Mouse (Mus musculus) testis, postnatal 10 days (tissue): Measurements from ENCODE around the gene Madcam1.

ENCODE experiments used
- DNase-seq: peaks from one replicate; pipeline ENCODE4 v3.0.0; 2021; ENCODE audit warnings: low spot score

Gene Madcam1

DNA sequence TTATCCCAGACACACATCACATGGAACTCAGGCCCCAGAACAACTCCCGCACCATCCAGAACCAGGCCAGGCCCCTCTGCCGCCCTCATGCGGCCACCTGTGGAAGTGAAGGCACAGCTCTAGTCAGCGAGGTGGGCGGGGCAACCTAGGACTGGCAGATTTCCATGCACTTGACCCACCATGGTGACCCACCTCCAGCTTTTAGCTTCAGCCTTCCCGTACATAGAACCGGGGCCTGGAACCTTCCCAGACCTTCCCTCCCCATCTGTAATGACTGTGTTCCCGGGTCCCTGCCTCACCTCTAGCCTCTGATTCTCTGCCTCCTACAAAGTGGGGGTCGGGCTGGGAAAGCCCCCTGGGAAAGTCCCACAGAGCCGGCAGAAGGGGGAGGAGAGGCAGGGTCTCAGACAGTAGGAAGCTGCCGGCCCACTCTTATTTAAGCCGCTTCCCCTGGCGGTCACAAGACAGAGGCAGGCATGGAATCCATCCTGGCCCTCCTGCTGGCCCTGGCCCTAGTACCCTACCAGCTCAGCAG is at the start of gene Madcam1:
Madcam1 (plus strand) TSS at position 429 of the 535 bp plus-strand sequence.
- DNase-seq = peak; percentile 89

DNA sequence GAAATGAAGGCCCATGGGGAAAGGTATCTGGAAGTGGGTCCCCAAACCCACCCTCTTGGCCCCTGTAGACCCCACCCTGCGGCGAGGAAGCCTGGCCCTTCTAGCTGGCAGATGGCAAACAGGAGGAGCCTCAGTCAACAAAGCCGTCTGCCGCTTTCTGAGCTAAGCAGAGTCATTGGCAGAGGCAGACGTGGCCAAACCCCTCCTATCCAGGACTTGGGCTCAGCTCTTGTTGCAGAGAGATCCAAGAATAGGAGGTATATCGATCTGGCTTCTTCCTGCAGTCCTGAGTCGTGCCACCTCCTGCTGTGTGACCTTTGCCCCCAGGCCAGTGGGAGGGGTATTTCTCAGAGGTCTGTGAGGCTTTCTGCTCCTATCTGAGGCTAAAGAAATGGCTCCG is 48.5 kb upstream of the Madcam1 start:
- no peak for DNase-seq

DNA sequence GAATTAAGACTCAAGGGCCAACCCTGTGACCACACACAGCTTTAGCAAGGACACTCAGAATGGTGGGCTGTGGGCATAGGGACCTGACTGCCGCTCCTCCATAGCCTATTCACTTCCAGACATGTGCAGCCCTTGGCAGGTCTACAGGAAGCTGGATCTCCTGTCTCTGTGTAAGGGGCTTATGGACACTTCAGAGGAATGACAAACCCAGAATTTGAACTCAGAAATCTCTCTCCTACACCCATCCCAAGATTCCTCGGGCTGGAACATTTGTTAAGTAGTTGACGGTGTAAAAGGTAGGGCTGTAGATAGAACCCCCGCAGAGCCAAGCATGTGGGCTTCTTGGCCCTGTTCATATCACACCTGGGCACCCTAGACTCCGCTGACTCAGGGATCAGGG is 48.0 kb upstream of the Madcam1 start:
- no peak for DNase-seq

DNA sequence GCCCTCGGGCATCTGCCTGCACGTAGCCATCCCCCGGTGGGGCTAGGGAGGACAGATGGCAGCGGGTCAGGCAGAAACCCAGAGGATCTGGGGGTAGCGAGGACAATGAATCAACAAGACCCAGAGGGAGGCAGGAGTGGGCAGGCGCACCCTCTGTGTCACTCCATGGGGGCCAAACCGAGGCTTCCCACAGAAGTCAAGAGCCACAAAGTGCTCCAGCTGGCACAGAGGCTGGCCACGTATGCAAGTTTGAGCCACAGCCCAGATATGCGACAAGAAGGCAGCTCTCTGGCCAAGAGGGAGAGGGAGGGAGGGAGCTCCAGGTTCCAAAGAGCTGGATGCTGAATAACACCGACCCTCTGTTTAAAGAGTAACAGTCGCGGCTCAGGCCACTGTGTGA is 40.4 kb upstream of the Madcam1 start:
- DNase-seq = no peak

DNA sequence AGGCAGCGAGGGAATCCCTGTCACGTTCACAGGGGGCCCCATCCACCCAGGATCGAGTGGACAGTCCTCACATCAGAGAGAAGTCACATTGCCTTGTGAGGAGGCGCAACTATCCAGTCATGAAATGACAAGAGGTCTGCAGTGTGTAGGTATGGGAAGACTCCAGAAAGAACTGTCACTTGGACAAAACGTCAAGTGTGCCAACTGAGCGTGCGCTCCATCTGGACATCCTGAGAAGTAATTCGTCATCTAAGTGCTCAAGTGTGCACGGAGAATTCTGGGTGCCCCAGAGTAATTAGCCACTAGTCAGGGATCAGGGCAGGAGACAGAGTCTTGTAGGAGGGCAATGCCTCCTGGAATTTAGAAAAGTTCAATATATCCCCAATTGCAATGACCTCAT is 39.0 kb upstream of the Madcam1 start:
- no peak for DNase-seq

DNA sequence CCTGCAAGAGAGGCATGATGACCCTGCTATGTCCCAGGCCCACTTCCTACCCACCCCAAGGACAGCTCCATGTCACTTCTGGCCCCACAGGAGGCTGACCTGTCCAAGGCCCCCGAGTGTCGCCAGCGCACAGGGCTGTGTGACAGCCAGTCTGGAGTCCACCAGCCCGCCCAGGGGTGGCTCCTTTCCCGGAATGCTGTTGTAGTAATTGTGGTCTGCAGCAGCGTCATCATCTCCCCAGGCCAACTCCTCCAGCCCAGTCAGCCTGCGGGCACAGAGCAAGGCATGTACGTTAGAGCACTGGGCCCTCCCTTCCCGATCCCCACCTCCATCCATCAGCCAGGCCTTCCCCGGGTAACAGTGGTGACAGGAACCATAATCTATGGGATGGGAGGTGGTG is 38.2 kb upstream of the Madcam1 start:
- DNase-seq = no peak

DNA sequence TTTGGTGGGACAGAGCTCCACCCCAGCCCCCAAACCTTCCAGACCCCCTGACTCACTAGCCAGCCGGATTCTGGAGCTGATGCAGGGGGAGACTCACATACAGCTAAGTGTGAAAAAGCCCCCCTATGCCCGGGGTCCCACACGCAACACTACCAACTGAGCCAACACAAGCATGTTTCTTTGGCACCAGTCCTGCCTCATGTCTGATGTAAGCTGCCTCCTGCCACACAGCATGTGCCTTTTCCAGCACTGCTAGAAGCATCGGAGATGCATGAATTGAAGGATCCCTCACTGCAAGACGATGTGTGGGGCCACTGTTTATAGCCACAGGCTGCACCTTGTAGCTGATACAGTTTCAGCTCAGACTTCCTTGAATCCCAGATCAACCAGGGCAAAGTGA is 36.0 kb upstream of the Madcam1 start:
- no peak for DNase-seq

DNA sequence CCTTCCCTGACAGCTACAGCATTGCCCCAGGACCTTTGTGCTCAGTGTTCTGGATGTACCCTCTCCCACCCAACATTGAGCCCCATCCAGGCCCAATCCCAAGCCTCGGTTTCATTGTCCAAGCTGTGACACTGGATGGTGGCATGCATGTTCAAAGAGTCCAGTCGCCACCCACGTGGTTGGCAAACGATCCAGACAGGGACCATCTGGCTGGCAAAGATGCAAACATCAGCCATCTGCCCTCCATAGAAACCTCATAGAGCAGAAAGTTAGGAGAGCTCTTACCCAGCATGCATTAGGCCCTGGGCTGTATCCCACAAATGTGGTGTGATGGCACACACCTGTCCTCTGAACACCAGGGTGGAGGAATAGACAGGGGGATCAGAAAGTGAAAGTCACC is 32.9 kb upstream of the Madcam1 start:
- DNase-seq = no peak

DNA sequence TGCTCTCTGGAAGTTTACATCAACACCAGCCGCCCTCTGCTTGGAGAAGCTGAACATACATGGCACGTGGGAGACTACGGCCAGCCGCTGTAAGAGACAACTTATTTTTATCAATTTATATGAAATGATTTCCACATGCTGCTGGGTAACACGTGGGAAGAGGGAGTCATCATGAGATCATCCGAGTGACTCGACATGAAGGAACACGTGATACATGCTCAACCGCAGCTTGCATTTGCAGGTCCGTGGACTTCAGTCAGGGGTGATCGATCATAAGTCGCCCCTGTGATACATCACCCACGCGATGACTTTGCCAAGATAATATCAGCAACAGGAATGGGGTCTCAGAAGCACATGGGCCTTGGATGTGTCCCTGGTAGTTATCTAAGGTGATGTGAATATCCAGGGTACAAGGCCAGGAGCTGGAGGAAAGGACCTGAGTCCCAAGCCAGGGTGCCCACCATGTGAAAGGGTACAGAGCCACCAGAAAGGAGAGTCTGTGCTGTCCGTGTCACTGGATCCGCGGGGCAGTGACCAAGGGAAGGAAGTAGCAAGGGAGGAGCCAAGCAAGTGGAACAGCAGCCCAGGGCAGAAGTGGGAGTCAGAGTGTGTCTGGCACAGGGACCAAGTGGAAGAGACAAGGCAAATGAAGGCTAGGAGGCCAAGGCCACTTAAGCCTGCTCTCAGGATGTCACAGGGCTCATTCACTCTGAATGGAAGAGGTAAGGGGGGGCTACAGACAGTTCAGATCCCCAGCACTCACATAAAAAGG is 31.2 kb upstream of the Madcam1 start:
- no peak for DNase-seq

DNA sequence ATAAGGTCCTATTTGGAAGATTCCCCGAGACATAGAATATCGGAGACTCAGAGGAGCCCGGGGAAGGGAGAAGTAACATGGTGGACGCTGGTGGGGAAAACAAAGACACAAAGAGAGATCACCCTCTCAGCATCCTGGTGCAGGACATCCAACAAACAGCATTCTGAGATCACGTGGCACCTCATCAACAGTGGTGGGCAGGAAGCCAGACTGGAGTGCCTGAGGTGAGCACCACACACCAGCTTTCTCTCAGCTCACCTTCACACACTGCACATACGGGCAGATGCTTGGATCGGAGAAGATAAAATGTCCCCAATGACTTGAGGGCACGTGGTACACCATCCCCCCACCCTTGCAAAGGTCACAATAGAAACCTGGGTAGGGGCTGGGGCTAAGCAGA is 28.1 kb upstream of the Madcam1 start:
- no peak for DNase-seq

DNA sequence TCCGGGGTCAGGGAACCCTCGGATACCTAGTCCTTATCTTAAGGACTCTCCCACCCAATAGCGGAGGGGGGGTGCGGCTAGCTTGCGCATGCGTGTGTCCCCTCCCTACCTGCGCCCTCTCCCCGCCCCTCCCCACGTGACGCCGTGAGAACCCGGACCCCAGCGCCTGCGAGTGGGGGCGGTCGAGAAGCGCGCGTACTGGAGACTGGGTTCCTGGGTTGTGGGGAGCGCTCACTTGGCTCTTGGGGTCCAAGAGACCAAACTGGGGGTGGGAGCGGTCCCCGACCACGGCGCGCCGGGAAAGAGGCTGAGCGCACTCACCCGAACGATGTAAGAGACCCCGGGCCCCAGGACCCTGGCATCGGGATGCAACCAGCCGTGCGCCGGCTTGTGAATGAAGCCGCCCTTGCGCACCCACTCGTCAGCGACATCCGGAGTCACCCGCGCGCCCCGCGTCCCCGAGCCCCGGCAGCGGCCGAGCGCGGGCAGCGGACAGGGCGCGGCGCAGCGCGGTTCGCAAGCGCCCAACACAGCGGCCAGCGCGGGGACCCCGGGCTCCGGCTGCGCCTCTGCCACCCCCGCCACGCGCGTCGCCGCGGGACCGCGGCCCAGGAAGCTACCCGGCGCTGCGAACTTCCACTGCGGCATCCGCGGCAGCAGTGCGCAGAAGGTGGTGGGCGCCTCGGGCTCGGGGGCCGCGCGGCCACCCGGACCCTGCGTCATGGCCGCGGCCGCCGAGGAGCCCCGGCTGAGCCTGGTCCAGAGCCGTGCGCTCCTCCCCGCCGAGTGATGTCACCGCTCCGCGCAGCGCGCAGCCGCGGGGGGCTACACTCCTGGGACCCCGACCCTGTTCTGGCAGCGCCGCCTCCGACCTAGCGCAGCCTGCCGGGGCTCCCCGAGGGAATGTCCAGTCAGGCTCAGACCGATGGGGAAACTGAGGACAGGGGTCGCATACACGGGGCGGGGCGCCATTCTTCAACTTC is 26.9 kb upstream of the Madcam1 start, which contains the start of gene Shc2:
Shc2 (minus strand) TSS at position 791 of the 983 bp plus-strand sequence.
- DNase-seq = peak; percentile 84

DNA sequence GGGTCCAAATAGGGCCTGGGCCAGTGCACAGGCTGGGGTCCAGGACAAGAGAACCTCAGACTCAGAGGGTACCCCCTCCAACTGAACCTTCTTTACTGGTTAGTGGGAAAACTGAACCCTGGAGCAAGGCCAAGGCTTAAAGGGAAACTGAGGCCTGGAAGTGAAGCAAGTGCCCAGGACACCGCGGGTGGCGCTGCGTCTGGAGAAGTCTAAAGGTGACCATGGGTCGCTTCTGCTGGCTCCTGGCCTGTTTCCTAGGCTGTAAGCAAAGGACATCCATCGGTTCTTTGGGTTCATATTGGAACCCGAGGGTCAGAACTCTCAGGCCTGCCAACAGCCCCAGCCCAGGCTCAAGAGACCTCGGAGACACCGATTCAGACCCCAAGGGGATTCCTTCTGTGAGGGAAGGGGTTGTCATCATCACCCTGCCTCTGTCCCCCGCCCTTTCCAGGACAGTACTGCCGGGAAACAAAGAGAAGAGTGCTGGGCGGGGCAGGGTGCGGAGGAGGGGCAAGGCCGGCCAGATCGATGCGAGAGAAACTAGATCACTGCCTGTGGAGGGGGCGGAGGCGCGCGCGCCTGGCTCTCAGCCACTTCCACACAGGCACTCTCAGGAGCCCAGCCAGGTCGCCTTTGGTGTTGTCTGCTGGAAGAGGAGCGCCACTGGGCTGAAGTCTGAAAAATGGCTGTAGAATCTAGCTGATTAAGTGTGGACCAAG is 25.7 kb upstream of the Madcam1 start:
- peak; percentile 83 for DNase-seq

DNA sequence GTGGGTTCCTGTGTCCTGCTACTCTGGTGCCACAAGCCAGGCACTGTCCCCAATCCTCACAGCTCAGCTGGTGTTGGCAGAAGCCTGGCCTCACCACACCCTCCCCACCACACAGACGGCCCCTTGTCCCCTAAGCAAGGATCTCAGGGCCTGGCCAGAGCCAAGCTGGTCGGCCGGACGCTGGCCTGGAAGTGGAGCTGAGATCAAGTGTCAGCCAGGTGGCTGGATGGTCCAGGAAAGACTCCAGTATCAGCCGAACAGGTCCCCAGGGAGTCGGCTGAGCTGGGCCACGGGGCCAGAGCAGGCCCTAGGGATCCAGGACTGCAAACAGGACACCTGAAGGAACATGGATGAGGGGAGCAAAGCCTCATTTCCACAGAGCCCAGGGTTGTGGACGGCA is 18.6 kb upstream of the Madcam1 start, which contains the start of gene Odf3l2:
Odf3l2 (minus strand) TSS at position 28 of the 400 bp plus-strand sequence.
- DNase-seq = no peak

DNA sequence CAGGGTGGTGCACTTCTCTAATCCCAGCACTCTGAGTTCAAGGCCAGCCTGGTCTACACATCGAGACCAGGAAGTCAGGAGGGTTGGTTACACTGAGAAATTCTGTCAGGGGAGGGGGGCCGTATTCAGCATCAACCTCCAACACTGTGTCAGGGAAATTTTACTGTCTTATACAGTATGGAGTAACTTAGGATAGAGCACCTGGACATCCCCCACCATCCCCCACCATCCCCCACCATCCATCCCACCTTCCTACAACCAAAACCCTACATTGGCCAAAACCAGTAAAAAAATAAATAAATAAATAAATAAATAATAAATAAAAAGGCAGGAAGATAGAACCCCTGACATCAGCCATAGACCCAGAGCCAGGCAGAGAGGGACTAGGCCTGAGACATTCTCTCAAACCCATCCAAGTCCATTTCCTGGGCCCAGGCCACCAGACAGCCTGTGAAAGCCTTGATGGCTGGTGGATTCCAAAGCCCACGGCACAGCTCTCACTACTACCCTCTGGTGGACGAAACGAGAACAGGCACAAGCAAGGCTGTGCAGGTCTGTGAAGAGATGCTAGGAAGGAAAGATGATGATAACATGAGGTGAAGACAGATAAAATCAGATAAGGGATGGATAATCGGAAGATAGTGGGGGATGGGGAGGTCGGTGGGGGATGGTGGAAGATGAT is 15.1 kb upstream of the Madcam1 start:
- DNase-seq = peak; percentile 88

DNA sequence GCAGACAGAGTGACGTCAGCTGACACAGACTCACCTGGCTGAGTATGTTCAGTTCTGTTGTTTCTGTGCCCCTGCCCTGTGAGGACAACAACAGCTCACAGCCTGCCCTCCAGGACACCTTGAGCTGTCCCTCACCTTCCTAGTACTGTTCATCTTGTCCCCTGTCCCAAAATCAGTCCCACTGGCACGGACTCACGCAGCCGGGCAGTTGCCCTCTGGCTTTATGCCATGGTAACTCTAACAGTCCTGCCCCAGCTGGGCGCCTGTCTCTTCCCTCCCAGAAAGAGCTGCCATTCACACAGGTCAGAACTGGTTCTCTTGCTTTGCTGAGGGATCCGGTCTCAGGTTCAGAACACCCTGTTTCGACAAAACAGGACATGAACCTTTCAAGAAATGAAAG is 11.6 kb upstream of the Madcam1 start:
- DNase-seq = no peak

DNA sequence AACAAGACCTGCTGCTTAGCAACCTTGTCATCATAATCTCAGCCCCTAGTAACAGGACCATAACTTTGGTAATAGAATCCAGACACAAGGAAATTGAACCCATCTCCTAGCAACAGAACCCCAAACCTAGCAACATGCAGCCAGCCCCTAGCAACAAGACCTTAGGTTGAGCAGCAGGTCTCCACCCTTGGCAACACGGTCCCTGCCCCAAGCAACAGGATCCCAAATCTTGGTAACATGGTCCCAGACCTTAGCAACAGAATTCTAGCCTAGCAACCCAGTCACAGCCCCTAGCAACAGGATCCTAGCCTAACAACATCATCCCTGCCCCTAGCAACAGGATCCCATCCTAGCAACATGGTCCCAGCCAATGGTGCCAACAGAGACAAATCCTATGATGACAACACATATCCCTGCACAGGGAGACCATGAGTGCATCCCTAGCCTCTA is 9.4 kb upstream of the Madcam1 start:
- no peak for DNase-seq

DNA sequence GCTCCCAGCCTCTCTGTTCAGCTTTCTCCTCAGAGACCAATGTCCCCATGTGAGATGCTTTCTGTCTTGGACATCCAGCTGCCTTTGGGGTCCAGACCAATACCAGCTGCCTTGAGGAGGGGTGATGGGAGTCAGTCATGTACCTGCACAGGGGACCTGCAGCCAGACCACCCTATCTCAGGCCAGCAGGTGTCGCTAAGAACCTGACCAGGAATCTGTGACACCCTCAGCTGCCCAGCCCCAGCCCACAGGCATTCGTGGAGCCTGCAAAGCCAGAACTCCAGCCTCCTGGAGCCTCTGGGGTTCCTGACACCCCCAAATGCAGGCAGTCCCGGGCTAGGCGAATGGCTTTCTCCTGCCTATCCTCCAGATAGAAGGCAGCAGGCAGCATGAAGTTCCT is 5.5 kb upstream of the Madcam1 start:
- no peak for DNase-seq

DNA sequence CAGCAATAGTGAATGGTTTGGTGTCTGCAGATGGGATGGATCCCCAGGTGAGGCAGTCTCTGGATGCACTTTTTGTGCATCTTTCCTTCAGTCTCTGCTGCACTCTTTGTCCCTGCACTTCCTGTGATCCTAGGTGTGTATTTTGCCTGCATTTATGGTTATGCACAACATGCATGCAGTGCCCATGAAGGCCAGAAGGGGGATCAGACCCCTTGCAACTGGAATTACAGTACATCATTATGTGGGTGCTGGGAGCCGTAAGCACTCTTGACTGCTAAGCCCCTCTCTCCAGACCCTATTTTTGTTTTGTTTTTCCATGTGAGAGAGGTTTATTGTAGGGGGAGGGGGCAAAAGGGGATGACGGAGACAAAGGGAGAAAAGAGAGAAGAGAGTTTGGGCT is 4.1 kb upstream of the Madcam1 start:
- no peak for DNase-seq

DNA sequence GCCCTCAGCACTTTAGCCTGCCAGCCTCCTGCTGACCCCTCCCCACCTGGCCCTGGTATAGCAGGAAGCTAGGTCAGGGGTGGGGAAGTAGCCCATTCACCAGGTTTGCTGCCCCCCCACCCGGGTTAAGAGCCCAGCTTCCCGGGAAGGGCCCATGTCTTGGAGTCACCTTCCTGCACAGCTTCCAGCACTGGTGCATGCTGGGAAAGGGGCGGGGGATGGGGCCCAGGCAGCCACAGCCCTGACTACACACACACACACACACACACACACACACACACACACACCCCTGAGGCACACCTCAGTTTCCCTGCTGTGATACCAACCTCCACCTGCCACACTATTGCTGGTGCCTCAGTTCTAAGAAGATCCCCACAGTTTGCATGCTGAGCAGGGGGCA is 2.5 kb upstream of the Madcam1 start:
- no peak for DNase-seq

DNA sequence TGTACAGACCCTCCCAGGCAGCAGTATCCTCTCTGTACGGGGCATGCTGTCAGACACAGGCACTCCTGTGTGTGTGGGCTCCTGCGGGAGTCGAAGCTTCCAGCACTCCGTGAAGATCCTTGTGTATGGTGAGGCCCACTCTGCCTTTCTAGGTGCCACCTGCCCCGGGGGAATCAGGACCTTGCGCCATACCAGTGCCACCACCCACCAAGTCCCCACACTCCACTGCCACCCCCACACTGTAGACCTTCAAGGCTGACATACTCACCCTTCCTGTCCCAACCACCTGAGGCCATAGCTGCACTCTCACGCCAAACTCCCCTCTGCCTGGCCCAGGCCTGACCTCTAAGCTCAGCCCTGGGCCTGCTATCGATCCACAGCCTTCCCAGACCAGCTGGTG is 692 bp downstream of the Madcam1 start:
- DNase-seq = no peak

DNA sequence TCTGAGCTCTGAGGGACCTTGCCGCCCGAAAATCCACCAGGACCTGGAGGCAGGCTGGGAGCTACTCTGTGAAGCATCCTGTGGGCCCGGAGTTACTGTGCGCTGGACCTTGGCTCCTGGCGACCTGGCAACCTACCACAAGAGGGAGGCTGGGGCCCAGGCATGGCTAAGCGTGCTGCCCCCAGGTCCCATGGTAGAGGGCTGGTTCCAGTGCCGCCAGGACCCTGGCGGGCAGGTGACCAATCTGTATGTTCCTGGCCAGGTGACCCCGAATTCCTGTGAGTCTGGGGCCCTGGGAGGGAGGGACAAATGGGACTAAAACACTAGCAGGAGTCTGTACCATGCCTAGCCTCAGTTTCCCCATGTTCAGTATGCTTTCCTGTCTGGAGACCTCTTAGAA is 2.1 kb downstream of the Madcam1 start:
- no peak for DNase-seq
